Mouse (Mus musculus): ENCODE results near the gene Gdf15. TPM values are rescaled to one million over a fixed set of nuclear protein-coding genes. Genes with fewer than 3 reads are reported as not detected.

Gdf15 gene
- polyA plus RNA-seq, 1 experiment from 2014 or later = 1.4 TPM

DNA sequence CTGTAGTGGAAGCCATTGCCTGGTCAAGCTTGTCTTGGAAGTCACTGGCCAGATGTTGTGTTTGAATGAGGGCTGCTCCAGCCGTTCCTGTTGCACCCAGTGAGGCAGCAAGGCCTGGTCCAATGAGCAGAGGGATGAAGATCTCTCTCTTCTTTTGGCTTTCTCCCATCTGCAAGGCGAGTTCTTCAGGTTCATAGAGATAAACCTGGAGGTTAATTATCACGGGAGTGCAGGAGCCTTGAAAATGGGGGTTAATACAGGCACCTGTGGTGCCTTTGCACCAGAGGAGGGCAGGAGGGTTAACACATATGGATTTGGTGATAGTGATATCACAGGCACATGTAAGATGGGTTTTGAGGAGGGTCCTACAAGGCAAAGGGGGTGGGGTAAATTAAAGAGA lies 10.0 kb downstream of the Gdf15 start:
- no peak overlapping the region for H3K9ac ChIP-seq
- peaks cover 9% of the 10 kb centered on the region; the same call in 1 of the 2 replicates for H3K4me1 ChIP-seq
- H3K36me3 ChIP-seq = no peaks in the 10 kb centered on the region
- H3K4me2 ChIP-seq = no peak overlapping the region
- 57% methylated on average over 3 of the region's 3 CpGs for WGBS
- H3K27me3 ChIP-seq (replicated peaks) = no peaks in the 10 kb centered on the region
- no peak overlapping the region for H3K27ac ChIP-seq
- H3K9me3 ChIP-seq = no peaks in the 10 kb centered on the region
- H3K4me3 ChIP-seq (replicated peaks) = no peak overlapping the region
- no peak; the same call in 1 of the 2 replicates for ATAC-seq (ENCODE audit: insufficient read depth, low FRiP score, low read depth)

DNA sequence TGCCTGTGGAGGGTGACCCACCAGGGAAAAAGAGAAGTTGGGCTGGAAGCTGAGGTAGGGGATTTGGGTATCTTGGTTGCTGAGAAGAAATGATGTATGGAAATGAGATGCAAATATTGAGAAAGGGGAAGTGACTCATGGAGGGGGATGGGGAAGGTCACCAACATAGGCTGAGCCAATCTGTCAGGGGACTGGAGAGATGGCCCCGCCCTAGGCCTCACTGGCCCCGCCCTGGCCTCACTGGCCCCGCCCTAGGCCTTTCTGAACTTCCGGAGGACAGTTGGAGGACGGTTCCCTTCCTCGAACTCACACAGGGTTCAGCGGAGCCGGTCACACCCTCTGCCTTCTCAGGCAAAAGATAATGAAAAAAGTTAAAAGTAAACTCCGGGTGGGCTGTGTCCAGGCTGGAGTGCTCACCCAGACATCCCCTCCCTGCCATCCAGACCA lies 13.3 kb downstream of the Gdf15 start:
- Histone ChIP-seq H3K36me3 (no peaks in the 10 kb centered on the region), H3K27ac (no peak overlapping the region), H3K9ac (no peak overlapping the region), H3K9me3 (no peaks in the 10 kb centered on the region), H3K27me3 (replicated peaks) (no peaks in the 10 kb centered on the region), H3K4me1 (peaks cover 13% of the 10 kb centered on the region), H3K4me2 (no peak overlapping the region), H3K4me3 (replicated peaks) (no peak overlapping the region)
- peak; percentile 68; the same call in 1 of the 2 replicates for ATAC-seq (ENCODE audit: insufficient read depth, low FRiP score, low read depth)
- 30% methylated on average over 9 of the region's 9 CpGs for WGBS

DNA sequence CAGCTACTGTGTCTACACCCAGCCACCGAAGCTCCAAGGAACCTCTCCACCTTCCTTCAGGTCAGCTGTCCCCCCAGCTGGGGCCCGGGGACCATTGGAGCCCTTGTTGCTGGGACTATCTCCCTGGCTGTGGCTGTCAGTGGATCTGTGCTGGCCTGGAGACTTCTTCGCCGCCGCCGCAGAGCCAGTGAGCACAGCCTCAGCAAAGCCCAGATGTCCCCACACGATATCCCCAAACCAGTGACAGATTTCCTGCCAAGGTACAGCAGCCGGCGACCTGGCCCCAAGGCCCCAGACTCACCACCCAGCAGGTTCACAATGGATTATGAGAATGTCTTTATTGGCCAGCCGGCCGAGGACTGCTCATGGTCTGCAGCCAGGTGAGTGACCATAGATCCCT lies 14.3 kb downstream of the Gdf15 start:
- Histone ChIP-seq H3K27ac (peak overlapping the region; percentile 18), H3K4me2 (0 out of 2 replicates have a peak overlapping the region, but pooled peaks have one; percentile 1), H3K36me3 (no peaks in the 10 kb centered on the region), H3K9me3 (no peaks in the 10 kb centered on the region), H3K27me3 (replicated peaks) (no peaks in the 10 kb centered on the region), H3K9ac (no peak overlapping the region), H3K4me3 (replicated peaks) (peak overlapping the region; percentile 4; the same call in 1 of the 2 replicates), H3K4me1 (peaks cover 18% of the 10 kb centered on the region)
- ATAC-seq (ENCODE audit: insufficient read depth, low FRiP score, low read depth) = no peak
- 81% methylated on average over 11 of the region's 11 CpGs for WGBS

DNA sequence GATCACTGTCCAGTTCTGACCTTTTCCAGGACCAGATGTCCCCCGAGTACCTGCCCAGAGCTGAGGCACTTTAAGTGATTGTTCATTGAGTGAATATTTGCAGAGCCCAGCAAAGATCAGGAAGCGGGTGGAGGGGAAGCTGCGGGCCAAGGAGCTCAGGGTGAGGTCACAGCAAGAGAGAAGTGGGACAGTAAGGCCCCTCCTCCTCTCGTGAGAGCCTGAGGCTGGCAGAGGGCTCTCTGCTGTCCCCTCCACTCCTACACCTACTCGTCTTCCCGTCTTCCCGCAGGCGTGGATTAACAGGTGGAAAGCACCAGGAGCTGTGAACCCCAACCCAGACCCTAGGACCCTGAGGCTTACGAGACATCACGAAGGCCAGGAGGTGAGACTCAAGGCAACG lies 15.6 kb downstream of the Gdf15 start:
- Histone ChIP-seq H3K27ac (no peak overlapping the region), H3K9me3 (no peaks in the 10 kb centered on the region), H3K27me3 (replicated peaks) (no peaks in the 10 kb centered on the region), H3K4me3 (replicated peaks) (0 out of 2 replicates have a peak overlapping the region, but pooled peaks have one; percentile 4), H3K36me3 (no peaks in the 10 kb centered on the region), H3K4me2 (no peak overlapping the region), H3K4me1 (peaks cover 21% of the 10 kb centered on the region), H3K9ac (no peak overlapping the region)
- ATAC-seq (ENCODE audit: insufficient read depth, low FRiP score, low read depth) = no peak
- 49% methylated on average over 11 of the region's 11 CpGs for WGBS

DNA sequence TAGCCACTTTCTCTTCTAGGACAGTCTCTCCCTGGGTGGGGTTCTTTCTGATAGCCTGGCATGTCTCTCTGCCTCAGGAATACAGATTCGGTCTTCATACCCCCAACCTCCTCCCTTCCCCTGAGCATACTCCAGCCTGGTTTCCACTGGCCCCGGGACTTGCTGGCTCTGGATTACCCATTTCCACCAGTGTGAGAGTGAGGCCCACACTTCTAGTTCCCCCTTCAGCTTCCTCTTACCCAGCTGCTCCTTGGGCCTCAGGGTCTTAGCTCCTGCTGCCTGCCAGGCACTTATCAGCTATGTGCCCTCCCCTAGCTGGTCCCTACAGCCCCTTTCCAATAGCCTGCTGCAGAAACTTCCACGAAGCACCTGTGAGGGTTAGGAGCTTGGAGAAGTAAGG lies 16.4 kb downstream of the Gdf15 start, which contains the start of gene Lrrc25:
TSS of gene Lrrc25 (plus strand) at position 262 of the 400 bp plus-strand sequence.
- H3K4me2 ChIP-seq = no peak within 1 kb of the TSS
- WGBS = 65% methylated on average over 3 of the region's 3 CpGs
- H3K9ac ChIP-seq = no peak within 1 kb of the TSS
- H3K9me3 ChIP-seq = no peaks in the 10 kb centered on the region
- 0 out of 2 replicates have a peak within 1 kb of the TSS, but pooled peaks have one; percentile 4 for H3K4me3 ChIP-seq (replicated peaks)
- ATAC-seq (ENCODE audit: insufficient read depth, low FRiP score, low read depth) = no peak
- no peaks in the 10 kb centered on the region for H3K27me3 ChIP-seq (replicated peaks)
- H3K27ac ChIP-seq = peak within 1 kb of the TSS; percentile 41; the same call in 1 of the 2 replicates
- H3K36me3 ChIP-seq = no peaks in the 10 kb centered on the region
- peaks cover 23% of the 10 kb centered on the region for H3K4me1 ChIP-seq

DNA sequence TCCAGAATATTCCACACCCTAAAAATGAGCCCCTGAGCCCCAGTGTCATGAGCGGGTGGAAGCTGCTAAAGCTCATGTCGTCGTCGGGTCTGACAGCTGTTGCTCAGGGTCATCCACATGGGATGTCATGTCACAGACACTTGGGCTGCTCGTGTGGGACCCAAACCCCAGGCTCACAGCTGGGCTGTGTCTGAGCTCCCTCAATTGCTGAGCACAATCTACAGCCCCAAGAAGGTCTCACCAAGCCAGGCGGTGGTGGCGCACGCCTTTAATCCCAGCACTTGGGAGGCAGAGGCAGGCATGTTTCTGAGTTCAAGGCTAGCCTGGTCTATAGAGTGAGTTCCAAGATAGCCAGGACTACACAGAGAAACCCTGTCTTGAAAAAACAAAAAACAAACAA lies 17.0 kb downstream of the Gdf15 start:
- Histone ChIP-seq H3K27me3 (replicated peaks) (no peaks in the 10 kb centered on the region), H3K4me3 (replicated peaks) (no peak overlapping the region), H3K27ac (0 out of 2 replicates have a peak overlapping the region, but pooled peaks have one; percentile 41), H3K4me1 (peaks cover 28% of the 10 kb centered on the region), H3K9me3 (no peaks in the 10 kb centered on the region), H3K36me3 (no peaks in the 10 kb centered on the region), H3K9ac (no peak overlapping the region), H3K4me2 (no peak overlapping the region)
- ATAC-seq (ENCODE audit: insufficient read depth, low FRiP score, low read depth) = no peak
- 78% methylated on average over 8 of the region's 8 CpGs for WGBS

DNA sequence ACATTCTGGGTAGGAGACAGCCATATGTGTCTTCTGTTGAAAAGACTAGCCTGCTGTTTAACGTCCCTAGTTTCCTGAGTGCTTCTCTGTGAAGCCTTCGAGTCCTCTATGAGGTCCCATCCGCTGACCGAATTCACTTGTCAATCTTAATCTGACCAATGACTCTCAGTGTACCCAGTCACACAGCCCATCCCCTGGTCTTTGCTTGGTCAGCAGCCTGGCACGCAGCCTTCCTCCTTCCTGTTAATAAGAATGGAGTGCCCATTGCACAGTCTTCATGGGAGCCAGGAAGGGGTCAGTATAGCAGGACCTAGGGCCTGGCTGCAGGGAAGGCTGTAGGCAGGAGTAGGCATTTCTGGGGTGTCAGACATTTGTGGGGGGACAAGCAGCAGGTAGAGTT lies 17.8 kb downstream of the Gdf15 start:
- H3K36me3 ChIP-seq = no peaks in the 10 kb centered on the region
- no peaks in the 10 kb centered on the region for H3K27me3 ChIP-seq (replicated peaks)
- 60% methylated on average over 5 of the region's 5 CpGs for WGBS
- no peaks in the 10 kb centered on the region for H3K9me3 ChIP-seq
- peak overlapping the region; percentile 41; the same call in 1 of the 2 replicates for H3K27ac ChIP-seq
- H3K4me2 ChIP-seq = no peak overlapping the region
- ATAC-seq (ENCODE audit: insufficient read depth, low FRiP score, low read depth) = no peak
- H3K4me3 ChIP-seq (replicated peaks) = no peak overlapping the region
- peaks cover 31% of the 10 kb centered on the region for H3K4me1 ChIP-seq
- no peak overlapping the region for H3K9ac ChIP-seq

DNA sequence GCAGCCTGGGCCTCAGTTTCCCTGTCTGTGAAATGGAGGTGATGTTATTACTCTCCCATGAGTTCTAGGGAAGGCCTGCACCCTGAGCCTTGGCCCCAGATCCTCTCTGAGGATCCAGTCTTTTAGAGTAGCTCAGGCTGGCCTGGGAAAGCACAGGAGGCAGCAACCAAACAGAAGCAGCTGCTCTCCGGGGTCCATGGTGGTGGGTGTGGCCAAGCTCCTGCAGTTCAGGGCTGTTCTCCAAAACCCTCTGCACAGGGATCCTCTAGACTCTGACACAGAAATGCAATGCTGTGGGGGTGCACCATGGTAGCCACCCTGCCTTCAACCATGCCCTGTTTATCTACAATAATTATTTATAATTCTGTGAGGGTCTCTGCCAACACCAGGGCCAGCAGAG lies 18.5 kb downstream of the Gdf15 start:
- ATAC-seq (ENCODE audit: insufficient read depth, low FRiP score, low read depth) = no peak
- Histone ChIP-seq H3K27ac (peak overlapping the region; percentile 38; the same call in 1 of the 2 replicates), H3K4me2 (no peak overlapping the region), H3K9ac (no peak overlapping the region), H3K27me3 (replicated peaks) (no peaks in the 10 kb centered on the region), H3K9me3 (no peaks in the 10 kb centered on the region), H3K36me3 (no peaks in the 10 kb centered on the region), H3K4me1 (peaks cover 34% of the 10 kb centered on the region), H3K4me3 (replicated peaks) (no peak overlapping the region)
- 5% methylated on average over 1 of the region's 1 CpGs for WGBS

DNA sequence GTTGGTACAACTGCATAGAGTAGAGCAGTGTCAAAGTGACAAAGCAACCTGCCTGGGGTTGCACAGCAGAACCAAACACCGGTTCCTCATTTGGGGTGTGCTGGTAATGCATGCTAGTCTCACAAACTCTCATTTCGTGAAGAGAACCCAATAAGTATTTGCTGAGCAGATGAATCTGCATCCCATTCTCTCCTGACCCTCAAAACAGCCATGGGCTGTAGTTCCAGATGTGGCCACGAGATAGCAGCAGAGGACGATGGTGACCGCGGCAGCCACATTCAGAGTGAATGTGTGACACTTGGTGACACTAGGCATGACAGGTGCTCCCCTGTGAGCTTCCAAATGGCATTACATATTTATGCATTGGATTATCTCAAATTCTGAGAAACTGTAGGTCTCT lies 20.4 kb downstream of the Gdf15 start:
- no peak for ATAC-seq (ENCODE audit: insufficient read depth, low FRiP score, low read depth)
- peak overlapping the region; percentile 52 for H3K4me3 ChIP-seq (replicated peaks)
- no peaks in the 10 kb centered on the region for H3K27me3 ChIP-seq (replicated peaks)
- WGBS = under 1% methylated on average over 6 of the region's 6 CpGs
- peaks cover 43% of the 10 kb centered on the region for H3K4me1 ChIP-seq
- H3K9ac ChIP-seq = 0 out of 2 replicates have a peak overlapping the region, but pooled peaks have one; percentile 27
- H3K27ac ChIP-seq = peak overlapping the region; percentile 99
- H3K9me3 ChIP-seq = no peaks in the 10 kb centered on the region
- H3K4me2 ChIP-seq = peak overlapping the region; percentile 97
- no peaks in the 10 kb centered on the region for H3K36me3 ChIP-seq

DNA sequence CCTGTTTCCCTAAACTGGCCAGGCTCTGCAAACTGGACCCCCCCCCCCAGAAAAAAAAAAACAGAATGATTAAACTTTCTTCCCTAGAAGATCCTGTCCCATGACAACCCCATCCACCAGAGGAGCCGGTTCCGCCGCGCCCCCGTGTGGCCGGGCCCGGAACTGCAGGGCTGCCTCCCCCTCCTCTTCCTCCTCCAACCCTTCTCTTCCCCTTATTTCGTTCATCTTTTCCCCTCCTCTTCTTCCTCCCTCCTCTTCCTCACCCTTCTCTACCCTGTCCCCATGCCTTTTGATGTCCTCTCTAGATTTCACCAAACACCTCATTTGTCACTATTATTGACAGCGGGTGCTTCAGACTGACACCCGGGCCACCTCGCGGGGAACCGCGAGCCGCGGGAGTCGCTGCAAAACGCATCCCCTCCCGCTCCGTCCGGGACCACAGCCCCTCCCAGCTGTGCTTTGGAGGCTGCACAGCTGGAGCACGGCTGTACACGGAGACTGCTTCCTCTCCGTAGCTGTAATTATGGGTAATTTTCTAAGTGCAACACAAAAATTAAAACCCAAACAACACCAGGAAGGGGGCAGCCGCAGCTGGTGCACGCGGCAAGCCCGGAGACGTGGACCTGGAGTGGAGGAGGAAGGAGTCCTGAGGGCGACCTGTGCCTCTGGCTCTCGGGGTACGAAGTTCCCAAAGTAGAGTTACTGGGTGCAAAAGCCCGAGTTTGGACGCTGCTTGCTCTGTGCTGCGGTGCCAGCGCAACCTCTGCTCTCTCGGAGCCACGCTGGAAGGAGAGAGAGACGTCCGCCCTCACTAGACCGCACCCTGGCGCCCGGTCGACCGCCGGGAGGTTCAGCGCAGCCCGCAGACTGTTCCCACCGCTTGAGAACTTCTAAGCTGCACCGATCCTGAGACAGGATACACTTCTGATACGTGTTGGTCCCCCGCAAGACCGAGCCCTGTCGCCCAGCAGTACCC lies 21.2 kb downstream of the Gdf15 start:
- under 1% methylated on average over 54 of the region's 54 CpGs for WGBS
- peaks cover 46% of the 10 kb centered on the region for H3K4me1 ChIP-seq
- H3K9me3 ChIP-seq = no peaks in the 10 kb centered on the region
- H3K4me2 ChIP-seq = peak overlapping the region; percentile 97
- no peak for ATAC-seq (ENCODE audit: insufficient read depth, low FRiP score, low read depth)
- no peaks in the 10 kb centered on the region for H3K27me3 ChIP-seq (replicated peaks)
- H3K9ac ChIP-seq = peak overlapping the region; percentile 27; the same call in 1 of the 2 replicates
- peak overlapping the region; percentile 99 for H3K27ac ChIP-seq
- no peaks in the 10 kb centered on the region for H3K36me3 ChIP-seq
- peak overlapping the region; percentile 52 for H3K4me3 ChIP-seq (replicated peaks)

DNA sequence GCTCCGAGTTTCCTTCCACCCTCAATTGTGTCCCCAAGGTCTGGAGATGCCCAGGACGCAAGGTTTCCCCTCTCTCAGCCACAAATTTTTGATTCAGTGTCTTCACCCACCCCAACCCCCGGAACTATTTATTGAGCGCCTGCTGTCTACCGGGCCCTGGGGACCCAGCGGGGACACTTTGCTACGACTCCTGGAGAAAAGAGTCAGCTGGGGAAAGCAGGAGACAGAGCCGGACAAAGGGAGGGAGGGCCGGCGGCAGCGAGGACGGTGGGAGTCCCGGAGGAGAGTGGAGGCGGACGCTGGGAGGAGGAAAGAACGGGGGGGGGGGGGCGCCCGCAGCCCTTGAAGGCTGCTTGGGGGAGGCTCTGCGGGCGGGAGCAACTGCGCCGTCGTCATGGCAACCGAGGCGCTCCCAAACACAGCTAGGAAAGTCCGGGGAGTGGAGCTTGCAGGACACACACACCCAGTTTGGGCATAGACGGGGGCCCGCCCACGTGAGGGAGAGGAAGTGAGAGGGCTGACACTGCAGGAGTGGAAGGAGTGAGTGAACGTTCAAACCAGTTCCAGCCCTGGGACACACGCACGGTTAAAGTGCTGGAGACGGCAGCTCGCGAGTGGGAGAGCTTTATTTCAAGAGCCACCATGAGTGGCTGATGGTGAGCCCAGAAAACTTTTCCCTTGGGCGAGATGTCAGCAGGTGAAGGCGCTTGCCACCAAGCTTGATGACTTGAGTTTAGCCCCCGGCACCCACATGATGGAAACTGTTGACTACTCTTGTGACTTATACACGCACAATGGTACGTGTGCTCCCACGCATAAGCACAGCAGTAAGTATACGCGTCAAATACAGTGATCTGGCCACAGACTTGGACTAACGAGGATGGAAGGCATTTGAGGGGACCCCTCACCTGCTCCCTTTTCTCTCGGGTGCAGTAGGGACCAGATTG lies 22.1 kb downstream of the Gdf15 start:
- ATAC-seq (ENCODE audit: insufficient read depth, low FRiP score, low read depth) = peak; percentile 74
- H3K27ac ChIP-seq = peak overlapping the region; percentile 99
- WGBS = under 1% methylated on average over 43 of the region's 45 CpGs
- H3K36me3 ChIP-seq = no peaks in the 10 kb centered on the region
- no peaks in the 10 kb centered on the region for H3K27me3 ChIP-seq (replicated peaks)
- peak overlapping the region; percentile 12 for H3K9ac ChIP-seq
- peaks cover 46% of the 10 kb centered on the region for H3K4me1 ChIP-seq
- H3K9me3 ChIP-seq = no peaks in the 10 kb centered on the region
- H3K4me2 ChIP-seq = peak overlapping the region; percentile 97
- peak overlapping the region; percentile 52 for H3K4me3 ChIP-seq (replicated peaks)
